Mouse (Mus musculus): ENCODE results near the gene Palld. TPM values are rescaled to one million over a fixed set of nuclear protein-coding genes. Genes with fewer than 3 reads are reported as not detected.

Palld gene
- polyA plus RNA-seq, 1 experiment from 2014 or later: 51.6 TPM

DNA sequence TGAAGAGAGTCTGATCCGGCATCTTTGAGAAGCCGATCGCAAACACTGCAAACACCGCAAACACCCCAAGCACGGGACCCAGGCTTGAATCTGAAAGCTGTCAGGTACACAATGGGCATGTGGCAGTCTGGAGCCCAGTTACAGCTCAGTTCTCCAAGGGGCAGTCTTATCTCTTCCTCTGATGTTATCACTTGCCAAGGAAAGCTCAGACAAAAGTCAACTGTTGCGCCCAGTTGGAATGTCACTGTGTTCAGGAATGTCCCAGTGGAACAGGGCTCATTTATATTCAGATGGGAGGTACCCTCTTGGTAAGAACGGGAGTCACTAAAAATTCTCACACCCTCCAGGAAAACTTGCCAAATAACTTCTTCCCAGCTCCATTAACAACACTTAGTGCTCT lies 328.0 kb downstream of the Palld start:
- 86% methylated on average over 7 of the region's 7 CpGs for WGBS

DNA sequence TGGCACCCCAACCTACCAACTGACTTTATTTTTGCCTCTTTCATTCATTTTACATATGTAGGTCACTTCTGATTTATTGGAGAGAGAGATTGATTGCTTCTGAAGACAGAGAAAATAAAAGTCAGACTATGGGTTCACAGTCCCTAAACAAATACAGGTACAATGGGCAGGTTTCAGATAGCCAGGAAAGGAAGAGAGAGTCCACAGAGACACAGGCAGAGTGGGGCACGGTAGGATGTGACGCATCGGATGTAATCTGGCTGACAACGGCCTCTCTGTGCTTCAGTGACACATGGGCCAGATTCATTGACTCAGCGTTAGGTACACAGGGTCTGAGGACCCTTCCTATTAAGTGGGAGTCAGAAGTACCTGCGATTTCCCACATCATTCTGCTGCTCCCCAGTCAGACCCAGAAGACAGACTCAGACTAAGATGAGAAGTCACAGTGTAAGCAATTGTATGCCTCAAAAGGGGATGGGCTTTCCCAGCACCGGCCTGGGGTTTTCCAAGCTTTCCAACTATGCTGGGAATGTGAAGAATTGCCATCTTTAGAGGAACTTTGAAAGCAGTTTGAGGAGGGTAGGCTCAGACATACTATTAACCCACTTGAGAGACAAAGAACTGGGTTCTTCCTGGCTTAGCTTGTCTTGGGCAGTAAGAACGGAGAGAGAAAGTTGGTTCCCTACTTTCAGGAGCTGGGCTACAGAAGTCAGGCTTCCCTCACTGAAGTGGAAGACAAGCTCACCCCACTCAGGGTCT lies 329.1 kb downstream of the Palld start:
- peaks cover 14% of the 10 kb centered on the region for H3K4me1 ChIP-seq
- WGBS: 79% methylated on average over 8 of the region's 8 CpGs
- H3K9me3 ChIP-seq: no peaks in the 10 kb centered on the region
- peaks cover 17% of the 10 kb centered on the region for H3K36me3 ChIP-seq (replicated peaks)
- no peak for DNase-seq (ENCODE audit: extremely low spot score, low spot score)
- no peak overlapping the region for H3K4me3 ChIP-seq
- no peaks in the 10 kb centered on the region for H3K27me3 ChIP-seq (ENCODE audit: poor library complexity, severe bottlenecking)
- no peak overlapping the region for H3K27ac ChIP-seq

More for the DNA sequence above, 328.0 kb downstream of the Palld start:
- no peak overlapping the region for H3K4me3 ChIP-seq
- peaks cover 14% of the 10 kb centered on the region for H3K4me1 ChIP-seq
- no peak overlapping the region for H3K27ac ChIP-seq
- no peaks in the 10 kb centered on the region for H3K9me3 ChIP-seq
- DNase-seq (ENCODE audit: extremely low spot score, low spot score): no peak
- H3K36me3 ChIP-seq (replicated peaks): peaks cover 25% of the 10 kb centered on the region
- no peaks in the 10 kb centered on the region for H3K27me3 ChIP-seq (ENCODE audit: poor library complexity, severe bottlenecking)

DNA sequence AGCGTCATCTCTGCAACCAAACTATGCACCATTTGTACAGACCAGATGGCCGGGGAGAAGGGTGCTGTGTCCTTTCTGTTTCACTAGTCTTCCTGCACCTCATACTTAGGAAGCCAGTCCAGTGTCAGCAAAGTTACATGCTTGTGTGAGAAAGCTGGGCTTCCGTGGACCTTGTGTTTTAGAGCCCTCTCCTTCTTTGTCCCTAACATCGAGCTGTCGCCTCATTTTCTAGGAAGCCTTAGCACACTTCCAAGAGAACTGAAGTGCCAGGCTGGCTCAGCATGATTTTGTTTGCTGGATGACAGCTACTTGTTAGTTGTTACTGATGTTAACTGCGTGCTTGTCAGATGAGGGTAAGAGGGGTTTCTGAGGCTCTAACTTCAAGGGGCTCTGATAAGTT lies 329.8 kb downstream of the Palld start:
- no peaks in the 10 kb centered on the region for H3K9me3 ChIP-seq
- no peaks in the 10 kb centered on the region for H3K27me3 ChIP-seq (ENCODE audit: poor library complexity, severe bottlenecking)
- no peak overlapping the region for H3K27ac ChIP-seq
- peaks cover 15% of the 10 kb centered on the region for H3K36me3 ChIP-seq (replicated peaks)
- peaks cover 14% of the 10 kb centered on the region for H3K4me1 ChIP-seq
- H3K4me3 ChIP-seq: no peak overlapping the region
- WGBS: 95% methylated on average over 6 of the region's 6 CpGs
- no peak for DNase-seq (ENCODE audit: extremely low spot score, low spot score)

DNA sequence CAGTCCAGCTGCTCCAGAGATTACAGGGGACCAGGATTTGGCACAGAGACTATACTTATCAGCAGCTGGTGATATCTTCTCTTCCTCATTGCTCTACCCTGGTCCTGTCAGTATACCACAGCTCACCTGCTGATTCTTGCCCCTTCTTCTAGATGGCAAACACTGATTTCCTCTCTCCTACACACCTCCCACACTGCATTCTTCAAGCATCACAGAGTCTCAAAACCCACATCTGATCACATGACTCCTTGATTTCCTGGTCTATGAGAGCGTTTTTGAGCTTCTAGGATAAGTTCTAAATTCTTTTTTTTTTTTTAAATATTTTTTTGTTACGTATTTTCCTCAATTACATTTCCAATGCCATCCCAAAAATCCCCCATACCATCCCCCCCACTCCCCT lies 331.9 kb downstream of the Palld start:
- Histone ChIP-seq H3K4me1 (peaks cover 14% of the 10 kb centered on the region), H3K36me3 (replicated peaks) (peaks cover 12% of the 10 kb centered on the region), H3K27me3 (ENCODE audit: poor library complexity, severe bottlenecking) (no peaks in the 10 kb centered on the region), H3K27ac (no peak overlapping the region), H3K4me3 (no peak overlapping the region), H3K9me3 (no peaks in the 10 kb centered on the region)
- WGBS: 90% methylated on average over 2 of the region's 2 CpGs
- no peak for DNase-seq (ENCODE audit: extremely low spot score, low spot score)

DNA sequence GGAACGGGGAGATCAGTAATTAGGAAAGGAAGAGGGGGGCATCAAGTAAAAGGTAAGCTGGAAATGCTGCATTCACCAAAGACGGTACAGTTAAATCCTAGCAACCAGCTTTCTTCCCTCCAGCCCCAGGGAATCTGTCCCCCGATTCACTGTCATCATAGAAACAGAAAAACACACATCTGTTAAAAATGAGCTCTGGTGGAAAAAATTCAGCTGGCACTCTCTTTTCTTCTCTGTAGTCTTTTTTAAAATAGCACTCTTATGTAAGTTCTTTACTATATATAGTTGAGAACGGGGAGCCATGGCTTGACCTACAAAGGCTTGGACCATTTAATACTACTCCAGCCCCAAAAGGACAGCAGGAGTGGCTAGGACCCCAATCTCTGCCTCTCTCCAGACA lies 332.8 kb downstream of the Palld start:
- WGBS: 82% methylated on average over 4 of the region's 4 CpGs
- no peak for DNase-seq (ENCODE audit: extremely low spot score, low spot score)
- Histone ChIP-seq H3K4me3 (no peak overlapping the region), H3K36me3 (replicated peaks) (peaks cover 12% of the 10 kb centered on the region), H3K27me3 (ENCODE audit: poor library complexity, severe bottlenecking) (no peaks in the 10 kb centered on the region), H3K9me3 (no peaks in the 10 kb centered on the region), H3K4me1 (peaks cover 13% of the 10 kb centered on the region), H3K27ac (no peak overlapping the region)

DNA sequence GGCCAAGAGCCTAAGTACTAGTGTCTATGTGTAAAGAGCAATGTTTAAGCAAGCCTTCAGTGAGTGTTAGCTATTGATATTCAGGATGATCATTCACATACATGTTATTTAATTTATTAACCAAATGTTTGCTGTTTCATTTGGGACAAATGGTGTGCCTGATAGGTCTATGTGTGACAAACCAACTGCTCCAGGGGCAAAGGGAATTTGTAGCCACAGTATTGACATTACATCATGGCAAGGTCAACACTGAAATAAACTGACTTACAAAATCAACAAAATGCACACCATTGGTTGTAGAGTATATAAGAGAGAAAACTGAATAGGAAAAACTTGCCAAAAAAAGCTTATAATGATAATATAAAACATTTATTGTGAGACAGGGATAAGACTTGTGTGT lies 333.3 kb downstream of the Palld start:
- peaks cover 9% of the 10 kb centered on the region; the same call in 1 of the 2 replicates for H3K4me1 ChIP-seq
- H3K9me3 ChIP-seq: no peaks in the 10 kb centered on the region
- no peak overlapping the region for H3K4me3 ChIP-seq
- H3K27ac ChIP-seq: no peak overlapping the region
- H3K36me3 ChIP-seq (replicated peaks): peaks cover 12% of the 10 kb centered on the region
- no peak for DNase-seq (ENCODE audit: extremely low spot score, low spot score)
- no peaks in the 10 kb centered on the region for H3K27me3 ChIP-seq (ENCODE audit: poor library complexity, severe bottlenecking)

DNA sequence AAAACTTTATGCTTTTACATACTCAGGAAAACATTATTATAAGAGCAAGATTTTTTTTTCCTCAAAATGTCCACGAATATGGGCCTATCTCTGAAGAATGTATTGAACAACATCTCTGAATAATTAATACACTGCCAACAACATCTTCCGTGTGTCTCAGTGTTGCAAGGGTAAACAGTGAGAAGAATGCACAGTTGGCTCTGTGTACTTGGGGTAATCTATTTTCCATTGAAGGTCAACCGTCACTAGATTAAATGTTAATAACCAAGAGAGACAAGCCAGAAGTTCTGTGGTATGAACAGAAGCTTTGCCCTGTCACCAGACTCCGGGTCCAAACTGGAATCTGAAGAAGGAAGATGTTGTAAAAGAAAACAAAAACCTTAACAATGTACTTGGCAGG lies 339.1 kb downstream of the Palld start:
- H3K27ac ChIP-seq: no peak overlapping the region

DNA sequence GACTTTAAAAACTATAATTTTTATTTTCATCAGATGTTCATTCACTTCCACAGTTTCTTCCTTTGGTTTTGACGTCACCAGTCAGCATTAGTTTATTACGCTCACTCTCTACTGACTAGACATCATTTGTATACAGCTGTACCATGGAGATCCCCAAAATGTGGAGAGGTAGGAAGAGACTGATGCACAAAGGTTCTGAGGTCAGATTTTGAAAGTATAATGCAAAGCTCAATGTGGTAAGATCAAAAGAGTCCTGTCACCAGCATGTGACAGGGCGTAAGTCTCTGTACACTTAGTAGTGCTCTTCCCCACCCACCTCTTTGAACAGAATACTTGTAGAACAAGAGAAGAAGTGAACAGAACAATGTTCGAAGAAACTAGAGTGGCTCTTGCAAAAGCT lies 339.9 kb downstream of the Palld start:
- Histone ChIP-seq H3K36me3 (replicated peaks) (peaks cover 14% of the 10 kb centered on the region), H3K9me3 (no peaks in the 10 kb centered on the region), H3K4me3 (no peak overlapping the region), H3K27me3 (ENCODE audit: poor library complexity, severe bottlenecking) (no peaks in the 10 kb centered on the region), H3K4me1 (no peaks in the 10 kb centered on the region), H3K27ac (no peak overlapping the region)
- DNase-seq (ENCODE audit: extremely low spot score, low spot score): no peak
- WGBS: 90% methylated on average over 4 of the region's 4 CpGs

More for the DNA sequence above, 339.1 kb downstream of the Palld start:
- H3K36me3 ChIP-seq (replicated peaks): peaks cover 14% of the 10 kb centered on the region
- 95% methylated on average over 4 of the region's 4 CpGs for WGBS
- DNase-seq (ENCODE audit: extremely low spot score, low spot score): no peak
- H3K27me3 ChIP-seq (ENCODE audit: poor library complexity, severe bottlenecking): no peaks in the 10 kb centered on the region
- no peak overlapping the region for H3K4me3 ChIP-seq
- no peaks in the 10 kb centered on the region for H3K9me3 ChIP-seq
- no peaks in the 10 kb centered on the region for H3K4me1 ChIP-seq

DNA sequence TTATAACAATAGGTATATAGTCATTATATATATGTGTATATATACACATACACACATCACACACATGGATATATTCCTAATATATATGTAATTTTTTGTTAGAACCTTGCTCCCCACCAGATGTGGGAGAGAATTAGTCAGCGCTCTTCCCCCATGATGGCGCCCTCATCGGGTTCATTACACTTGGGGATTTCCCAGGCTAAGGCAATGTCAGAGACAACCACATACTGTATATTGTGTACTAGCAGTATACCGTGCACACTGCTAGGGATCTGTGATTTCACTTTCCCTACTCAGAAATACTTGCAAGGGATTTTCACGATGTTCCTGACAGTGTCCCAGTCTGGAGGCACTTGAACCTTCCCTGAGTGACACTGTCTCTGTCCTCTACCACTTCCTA lies 341.3 kb downstream of the Palld start:
- no peaks in the 10 kb centered on the region for H3K27me3 ChIP-seq (ENCODE audit: poor library complexity, severe bottlenecking)
- 98% methylated on average over 5 of the region's 5 CpGs for WGBS
- no peak overlapping the region for H3K4me3 ChIP-seq
- no peak for DNase-seq (ENCODE audit: extremely low spot score, low spot score)
- no peak overlapping the region for H3K27ac ChIP-seq
- H3K36me3 ChIP-seq (replicated peaks): peaks cover 9% of the 10 kb centered on the region; the same call in 1 of the 2 replicates
- H3K9me3 ChIP-seq: no peaks in the 10 kb centered on the region
- H3K4me1 ChIP-seq: no peaks in the 10 kb centered on the region; the same call in 1 of the 2 replicates

DNA sequence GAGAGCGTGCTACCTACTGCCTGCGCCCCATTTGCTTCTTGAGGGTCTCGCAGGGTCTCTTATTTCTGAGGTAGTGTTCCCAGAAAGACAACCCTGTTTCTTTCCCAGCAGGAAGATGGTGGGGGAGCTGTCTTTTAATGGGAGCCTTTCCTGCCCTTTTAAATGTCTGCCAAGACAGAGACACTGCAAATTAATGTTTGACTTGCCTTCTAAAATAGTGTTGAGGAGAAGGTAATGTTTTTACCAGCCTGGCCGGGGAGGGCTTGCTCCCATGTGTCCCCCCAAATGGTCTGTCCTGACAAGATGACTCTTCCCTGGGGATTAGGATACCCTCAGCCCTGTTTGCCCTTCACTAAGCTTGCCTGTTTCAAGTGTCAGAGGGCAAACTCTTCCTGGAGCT lies 342.5 kb downstream of the Palld start:
- no peaks in the 10 kb centered on the region for H3K9me3 ChIP-seq
- H3K36me3 ChIP-seq (replicated peaks): peaks cover 9% of the 10 kb centered on the region; the same call in 1 of the 2 replicates
- no peak overlapping the region for H3K27ac ChIP-seq
- H3K27me3 ChIP-seq (ENCODE audit: poor library complexity, severe bottlenecking): no peaks in the 10 kb centered on the region
- no peak for DNase-seq (ENCODE audit: extremely low spot score, low spot score)
- 88% methylated on average over 4 of the region's 4 CpGs for WGBS
- peaks cover 5% of the 10 kb centered on the region for H3K4me1 ChIP-seq
- no peak overlapping the region for H3K4me3 ChIP-seq

DNA sequence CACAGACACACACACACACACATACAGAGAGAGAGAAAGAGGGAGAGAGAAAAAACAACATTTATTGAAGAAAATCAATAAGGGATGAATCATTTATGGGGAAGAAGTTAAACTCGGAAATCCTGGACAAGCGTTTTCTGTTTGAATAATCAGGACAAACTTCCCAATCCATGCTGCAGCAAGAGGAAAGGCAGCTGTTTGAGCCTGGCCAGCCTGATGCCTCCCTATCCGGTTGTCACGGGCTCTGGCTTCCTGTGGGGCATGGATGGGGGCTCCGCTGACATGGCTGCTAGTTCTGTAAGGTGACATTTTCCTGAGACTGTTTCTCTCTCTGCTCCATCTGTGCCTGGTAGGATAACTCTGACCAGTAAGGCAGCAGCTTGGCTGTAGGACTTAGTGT lies 343.0 kb downstream of the Palld start:
- H3K4me3 ChIP-seq: no peak overlapping the region
- H3K27ac ChIP-seq: no peak overlapping the region
- H3K9me3 ChIP-seq: no peaks in the 10 kb centered on the region
- no peak for DNase-seq (ENCODE audit: extremely low spot score, low spot score)
- WGBS: 87% methylated on average over 5 of the region's 5 CpGs
- peaks cover 7% of the 10 kb centered on the region for H3K4me1 ChIP-seq
- peaks cover 9% of the 10 kb centered on the region; the same call in 1 of the 2 replicates for H3K36me3 ChIP-seq (replicated peaks)
- no peaks in the 10 kb centered on the region for H3K27me3 ChIP-seq (ENCODE audit: poor library complexity, severe bottlenecking)

DNA sequence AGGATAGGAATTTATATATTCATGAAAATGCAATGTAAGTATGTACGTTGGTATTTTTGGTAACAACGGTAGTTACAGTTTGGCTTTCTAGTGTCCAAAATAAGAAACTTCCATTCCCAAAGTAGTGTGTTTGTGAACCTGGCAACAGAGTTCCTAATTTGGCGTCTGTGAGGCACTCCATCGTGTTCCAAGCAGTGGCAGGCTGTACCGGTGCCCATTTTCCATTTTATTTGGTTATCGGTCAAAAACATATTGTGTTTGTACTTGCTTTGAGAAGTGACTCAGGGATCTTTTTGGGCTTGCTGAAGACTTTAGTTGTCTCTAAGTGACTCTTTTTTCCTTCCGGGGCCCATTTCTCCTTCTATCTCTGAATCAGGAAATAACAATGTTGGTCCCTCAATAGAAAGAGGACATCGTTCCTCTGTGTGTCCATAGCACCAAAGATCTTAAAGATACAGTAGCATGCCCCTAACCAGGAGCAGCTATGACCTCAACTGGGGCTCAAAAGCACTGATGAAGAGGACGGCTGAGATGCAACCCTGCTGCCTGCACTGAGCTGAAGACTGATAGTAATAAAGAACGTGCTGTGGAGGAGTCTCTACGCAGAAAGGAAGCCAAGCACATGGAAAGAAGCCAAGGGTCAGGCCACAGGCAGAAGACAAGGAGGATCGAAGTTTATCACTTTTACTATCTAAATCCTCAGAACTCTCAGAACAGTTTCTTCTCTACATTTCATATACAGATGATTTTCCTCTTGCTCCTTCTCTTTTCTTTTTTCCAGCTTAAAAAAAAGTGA lies 344.2 kb downstream of the Palld start:
- 93% methylated on average over 12 of the region's 12 CpGs for WGBS
- no peak for DNase-seq (ENCODE audit: extremely low spot score, low spot score)
- Histone ChIP-seq H3K27ac (no peak overlapping the region), H3K27me3 (ENCODE audit: poor library complexity, severe bottlenecking) (no peaks in the 10 kb centered on the region), H3K9me3 (no peaks in the 10 kb centered on the region), H3K4me1 (peaks cover 7% of the 10 kb centered on the region), H3K4me3 (no peak overlapping the region), H3K36me3 (replicated peaks) (peaks cover 9% of the 10 kb centered on the region; the same call in 1 of the 2 replicates)

DNA sequence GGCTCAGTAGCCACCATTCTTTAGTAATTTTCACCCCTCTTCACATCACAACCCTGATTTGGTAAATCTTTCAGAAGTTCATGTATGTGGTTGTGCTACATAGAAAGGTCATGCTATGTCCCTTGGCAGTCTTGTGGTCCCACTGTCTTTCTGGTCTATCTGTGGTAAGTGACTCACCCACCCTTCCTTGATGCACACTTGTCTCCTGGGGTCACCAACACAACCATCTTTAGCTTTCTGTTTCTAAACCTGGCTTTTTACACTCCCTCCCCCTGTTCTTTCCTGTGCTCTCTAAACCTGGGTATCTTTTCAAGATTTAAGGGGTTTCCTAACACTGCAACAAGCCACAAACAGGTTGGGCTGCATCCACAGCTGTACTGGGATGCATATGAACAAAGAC lies 345.5 kb downstream of the Palld start:
- Histone ChIP-seq H3K27ac (no peak overlapping the region), H3K36me3 (replicated peaks) (peaks cover 9% of the 10 kb centered on the region; the same call in 1 of the 2 replicates), H3K9me3 (no peaks in the 10 kb centered on the region), H3K4me3 (no peak overlapping the region), H3K4me1 (peaks cover 18% of the 10 kb centered on the region), H3K27me3 (ENCODE audit: poor library complexity, severe bottlenecking) (no peaks in the 10 kb centered on the region)
- no peak for DNase-seq (ENCODE audit: extremely low spot score, low spot score)
